Mouse (Mus musculus) adrenal gland, postnatal 10 days (tissue): ENCODE data around the gene Il17rc. TPM values are rescaled to one million over a fixed set of nuclear protein-coding genes. Genes with fewer than 3 reads are reported as not detected.

Source experiments
- DNase-seq: peaks from one replicate; pipeline ENCODE4 v3.0.0; 2021; ENCODE audit warnings: mixed read lengths
- long read RNA-seq, 2 experiments: library from polyadenylated mRNA; stranded (forward); transcript quantifications; one replicate each; pipeline ENCODE4 v2.0.0; 2021
- total RNA-seq, 2 experiments: library from RNA; stranded (reverse); gene quantifications; 2 replicates each; pipeline ENCODE4 v1.2.3; 2021

Il17rc gene
- total RNA-seq = 10 to 100 TPM; 22.6 to 25.0 TPM
- long read RNA-seq, experiment 1, partial matches to known transcripts = 36 of 48 reads
- long read RNA-seq, experiment 1, other reads (novel, unspliced or antisense) = 10 of 48 reads
- long read RNA-seq, experiment 2, partial matches to known transcripts = 2 of 15 reads
- long read RNA-seq, experiment 2, other reads (novel, unspliced or antisense) = 13 of 15 reads

DNA sequence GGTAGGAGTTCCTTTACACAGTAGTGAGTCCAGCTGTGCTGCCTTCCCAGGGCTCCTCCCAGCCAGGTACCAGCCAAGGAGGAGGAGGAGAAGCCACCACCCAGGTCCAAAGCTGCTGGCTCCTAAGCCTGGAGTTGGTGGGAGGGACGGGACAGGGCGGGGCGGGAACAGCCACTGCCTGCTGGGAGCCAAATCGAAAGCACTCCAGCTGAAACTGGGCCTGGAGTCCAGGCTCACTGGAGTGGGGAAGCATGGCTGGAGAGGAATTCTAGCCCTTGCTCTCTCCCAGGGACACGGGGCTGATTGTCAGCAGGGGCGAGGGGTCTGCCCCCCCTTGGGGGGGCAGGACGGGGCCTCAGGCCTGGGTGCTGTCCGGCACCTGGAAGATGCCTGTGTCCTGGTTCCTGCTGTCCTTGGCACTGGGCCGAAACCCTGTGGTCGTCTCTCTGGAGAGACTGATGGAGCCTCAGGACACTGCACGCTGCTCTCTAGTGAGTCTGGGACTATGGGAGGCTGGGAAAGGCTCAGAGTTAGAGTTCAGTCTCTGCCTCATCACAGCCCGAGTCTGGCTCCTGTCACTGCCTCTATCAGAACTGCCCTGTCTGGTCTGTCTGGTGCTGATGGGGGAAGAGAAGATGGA lies at the start of gene Il17rc:
TSS of gene Il17rc (plus strand) at position 131 of the 640 bp plus-strand sequence.
- DNase-seq = peak; percentile 77

DNA sequence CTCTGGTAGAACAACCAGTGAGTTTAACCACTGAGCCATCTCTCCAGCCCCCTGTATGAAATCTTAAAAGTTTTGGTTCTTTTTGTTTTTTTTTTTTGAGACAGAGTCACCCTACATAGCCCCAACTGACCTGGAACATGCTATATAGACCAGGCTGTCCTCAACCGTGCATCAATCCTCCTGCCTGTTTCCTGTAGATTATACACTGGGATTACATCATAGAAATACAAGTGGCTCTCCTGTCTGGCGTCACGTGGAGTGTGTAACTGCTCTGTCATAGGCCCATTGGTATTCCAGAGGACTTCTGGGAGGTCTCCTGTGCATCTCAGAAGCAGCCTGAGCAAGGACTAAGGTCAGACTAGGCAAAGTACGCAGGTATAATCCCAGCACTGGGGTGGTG lies 48.2 kb upstream of the Il17rc start:
- no peak for DNase-seq

GRCm38 (mm10) chr6:113424187-113424586 lies 47.0 kb upstream of the Il17rc start:
- DNase-seq = no peak

DNA sequence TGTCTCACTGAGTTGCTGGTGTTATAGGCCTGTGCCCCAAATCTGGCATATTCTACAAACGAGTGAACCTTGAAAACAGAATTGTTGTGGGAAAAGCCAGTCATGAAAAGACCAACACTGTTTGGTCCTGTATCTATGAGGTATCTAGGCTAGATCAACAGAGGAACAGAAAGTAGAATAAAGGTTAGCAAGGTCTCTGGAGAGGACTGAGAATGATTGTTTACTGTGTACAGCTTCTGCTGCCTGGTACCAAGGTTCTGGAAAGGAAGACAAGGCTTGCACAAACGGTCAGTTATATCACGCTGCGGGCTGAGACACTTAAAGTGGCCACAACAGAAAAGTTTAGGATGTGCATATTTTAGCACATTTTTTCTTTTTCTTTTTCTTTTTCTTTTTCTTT lies 44.5 kb upstream of the Il17rc start:
- DNase-seq = no peak

DNA sequence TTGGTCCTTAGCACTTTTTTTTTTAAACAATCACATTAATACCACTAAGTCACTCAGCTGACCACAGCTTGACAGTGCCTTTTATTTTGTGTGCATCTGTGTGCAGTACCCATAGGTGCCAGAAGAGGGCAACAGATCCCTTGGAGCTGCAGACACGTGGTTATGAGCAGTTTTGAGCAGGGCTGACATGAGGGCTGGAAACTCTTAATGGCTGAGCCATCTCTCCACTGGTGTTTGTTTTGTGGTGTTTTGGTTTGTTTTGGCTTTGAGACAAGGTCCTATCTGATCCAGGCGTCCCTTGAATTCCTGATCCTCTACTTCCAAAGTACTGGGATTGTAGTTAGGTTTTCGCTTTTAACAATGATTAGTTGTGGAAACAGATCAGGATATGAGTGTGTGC lies 43.8 kb upstream of the Il17rc start:
- peak; percentile 65 for DNase-seq

GRCm38 (mm10) chr6:113428006-113428405 lies 43.2 kb upstream of the Il17rc start:
- DNase-seq = no peak

DNA sequence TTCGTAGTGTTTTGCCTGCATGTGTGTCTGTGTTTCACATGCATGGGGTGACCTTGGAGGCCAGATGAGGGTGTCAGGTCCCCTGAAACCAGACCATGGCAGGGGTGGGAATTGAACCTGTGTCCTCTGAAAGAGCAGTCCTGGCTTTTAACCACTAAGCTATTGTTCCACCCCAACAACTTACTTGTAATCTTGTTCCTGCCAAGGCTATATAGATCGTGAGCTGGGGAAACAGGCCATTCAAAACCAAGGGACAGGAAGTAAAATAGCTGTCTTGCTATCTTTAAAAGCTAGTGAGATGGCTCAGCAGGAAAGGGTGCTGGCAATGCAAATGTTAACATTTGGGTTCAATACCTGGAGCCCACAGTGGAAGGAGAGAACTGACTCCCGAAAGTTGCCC lies 41.3 kb upstream of the Il17rc start:
- DNase-seq = no peak

DNA sequence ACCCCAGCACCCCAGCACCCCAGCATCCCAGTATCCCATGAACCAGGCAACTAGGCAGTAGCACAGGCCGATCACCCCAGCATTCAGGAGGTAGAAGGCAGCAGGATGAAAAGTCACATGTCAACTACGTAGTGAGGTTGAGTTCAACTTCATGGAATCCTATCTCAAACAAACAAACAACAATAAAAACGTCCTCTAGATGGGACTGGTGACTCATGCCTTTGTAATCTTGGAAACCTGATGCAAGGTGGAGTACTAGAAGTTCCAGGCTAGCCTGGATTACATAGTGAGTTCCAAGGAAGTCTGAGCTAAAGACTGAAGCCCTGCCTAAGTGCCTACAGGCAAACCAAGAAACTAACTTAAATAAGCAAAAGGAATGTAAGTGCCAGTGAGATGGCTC lies 40.4 kb upstream of the Il17rc start:
- DNase-seq = no peak

- DNase-seq = no peak
These were observed 39.4 kb upstream of the Il17rc start for GRCm38 (mm10) chr6:113431801-113432200.

- DNase-seq = peak; percentile 43
These were observed 37.6 kb upstream of the Il17rc start for GRCm38 (mm10) chr6:113433661-113434060.

DNA sequence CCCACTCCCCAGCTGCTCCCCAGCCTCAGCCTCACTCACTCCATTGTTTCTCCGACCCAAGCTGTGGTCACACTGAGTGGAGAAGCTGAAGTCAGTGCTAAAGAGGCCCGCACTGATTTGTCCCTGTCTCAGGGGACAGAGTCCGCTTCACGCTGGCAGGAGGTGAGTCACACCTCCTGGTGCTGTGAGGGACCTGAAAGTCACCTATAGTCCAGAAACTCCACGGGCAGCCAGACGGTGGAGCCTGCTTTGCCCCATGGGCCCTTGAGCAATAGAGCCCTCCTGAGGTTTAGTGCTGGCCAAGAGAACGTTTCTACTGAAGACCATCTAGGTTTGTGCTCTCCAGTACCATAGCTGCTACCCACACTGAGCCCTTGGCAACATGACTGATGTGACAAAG lies 36.5 kb upstream of the Il17rc start:
- peak; percentile 70 for DNase-seq

DNA sequence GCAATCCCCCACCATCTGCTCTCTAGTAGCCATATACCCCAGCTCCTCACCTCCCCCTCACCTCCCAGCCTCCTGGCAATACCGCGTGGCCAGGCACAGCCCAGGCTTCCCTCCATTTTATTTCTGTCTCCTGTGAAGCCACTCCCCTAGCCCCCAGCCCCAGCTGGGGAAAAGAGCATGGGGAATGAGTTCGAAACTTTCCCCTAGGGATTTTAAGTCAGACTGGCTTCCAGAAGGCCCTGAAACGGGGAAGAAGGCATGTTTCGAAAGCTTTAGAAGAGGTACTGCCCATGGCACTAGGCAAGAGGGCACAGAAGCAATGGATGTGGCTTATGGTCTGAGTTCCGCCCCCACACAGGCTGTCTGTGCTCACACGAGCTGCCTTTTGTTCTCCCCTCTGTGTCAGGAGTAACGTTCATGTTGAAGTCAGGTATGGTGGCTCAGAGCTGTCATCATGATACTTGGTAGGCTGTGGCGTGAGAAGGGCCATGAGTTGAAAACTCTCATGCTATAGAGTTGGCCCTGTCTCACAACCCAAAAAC lies 35.5 kb upstream of the Il17rc start, which contains the start of gene Cidec:
TSS of gene Cidec (minus strand) at position 97 of the 542 bp plus-strand sequence.
- peak; percentile 45 for DNase-seq

- no peak for DNase-seq
These were observed 34.1 kb upstream of the Il17rc start for GRCm38 (mm10) chr6:113437135-113437534.

- peak; percentile 51 for DNase-seq
These were observed 32.4 kb upstream of the Il17rc start for GRCm38 (mm10) chr6:113438721-113439430.

- DNase-seq = peak; percentile 72
These were observed 30.5 kb upstream of the Il17rc start for GRCm38 (mm10) chr6:113440686-113441085.

GRCm38 (mm10) chr6:113441147-113441680 lies 30.0 kb upstream of the Il17rc start:
- peak; percentile 85 for DNase-seq

GRCm38 (mm10) chr6:113442087-113442441 lies 29.2 kb upstream of the Il17rc start:
- DNase-seq = no peak

DNA sequence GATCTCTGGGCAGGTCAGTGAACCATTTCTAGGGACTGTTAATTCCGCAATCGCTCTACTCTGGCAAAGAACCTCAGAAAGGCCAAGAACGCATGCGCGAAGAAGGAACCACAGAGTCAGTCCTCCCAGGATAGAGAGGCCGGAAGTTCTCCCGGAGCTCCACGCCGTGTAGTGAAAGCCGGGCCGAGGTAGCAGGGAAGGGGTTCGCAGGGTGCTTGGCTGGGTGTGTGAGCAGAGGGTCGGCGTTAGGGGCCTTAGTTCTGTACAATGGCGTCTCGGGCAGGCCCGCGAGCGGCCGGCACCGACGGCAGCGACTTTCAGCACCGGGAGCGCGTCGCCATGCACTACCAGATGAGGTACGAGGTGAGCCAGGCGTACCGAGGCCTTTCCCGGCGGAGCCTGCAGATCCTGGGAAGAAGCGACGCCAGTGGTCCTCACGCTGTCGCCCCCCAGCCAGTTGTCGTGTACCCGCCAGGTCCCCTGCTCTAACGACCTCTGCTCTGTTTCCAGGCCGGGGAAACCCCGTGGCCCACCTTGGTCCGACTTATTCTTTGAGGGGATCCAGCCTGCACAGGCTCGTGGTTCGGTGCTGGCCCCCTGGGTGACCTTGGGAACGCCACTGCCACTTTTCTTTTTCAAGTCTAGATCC lies 28.7 kb upstream of the Il17rc start, which contains the start of gene Jagn1:
TSS of gene Jagn1 (plus strand) at position 128 of the 649 bp plus-strand sequence.
- peak; percentile 96 for DNase-seq

DNA sequence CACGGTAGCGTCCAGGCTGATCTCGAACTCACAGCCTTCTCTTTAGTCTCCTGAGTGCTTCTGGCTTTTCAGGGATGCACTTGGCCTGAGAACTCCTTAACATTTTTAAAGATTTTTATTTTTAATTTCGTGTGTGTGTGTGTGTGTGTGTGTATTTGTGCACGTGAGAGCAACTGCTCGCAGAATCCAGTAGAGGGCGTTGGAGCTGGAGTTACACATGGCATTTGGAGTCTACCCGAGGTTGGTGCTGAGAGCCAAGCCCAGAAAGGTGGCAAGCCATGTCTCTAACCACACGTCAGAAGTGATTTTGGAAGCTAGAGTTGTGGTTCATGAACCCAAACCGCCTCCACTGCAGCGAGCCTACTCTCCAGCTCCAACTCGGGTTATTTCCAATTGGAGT lies 28.1 kb upstream of the Il17rc start:
- DNase-seq = no peak

DNA sequence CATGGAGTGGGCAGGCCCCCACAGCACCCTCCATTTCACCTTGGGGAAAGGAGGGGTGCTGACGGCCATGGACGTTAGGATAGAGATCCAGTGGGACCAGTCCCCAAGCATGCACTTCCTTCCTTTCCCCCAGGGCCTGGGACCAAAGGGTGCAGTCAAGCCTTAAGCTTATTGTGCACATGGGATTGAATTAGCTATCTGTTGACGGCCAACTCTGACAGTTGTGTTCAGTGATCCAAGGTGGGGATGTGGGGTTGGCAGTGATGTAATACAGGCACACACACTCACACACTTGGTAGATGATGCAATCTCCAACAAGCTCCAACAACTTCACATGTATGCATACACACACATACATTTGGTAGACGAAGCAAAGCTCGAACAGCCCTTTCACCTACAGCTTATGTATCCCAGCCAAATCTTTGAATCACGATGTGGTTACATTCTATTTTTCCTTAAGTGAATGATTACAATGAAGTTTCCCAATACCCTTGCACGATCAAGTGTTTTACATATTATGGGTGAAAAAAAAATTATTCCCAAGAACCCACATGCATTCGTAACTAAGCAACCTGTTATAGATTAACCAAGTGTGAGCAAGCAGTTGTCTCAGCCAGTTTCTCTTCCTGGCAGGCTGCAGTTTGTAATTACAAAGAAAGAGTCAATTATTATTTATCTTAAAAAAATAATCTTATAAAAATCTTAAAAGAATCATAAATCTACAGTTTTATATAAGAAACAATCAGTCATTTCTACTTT lies 26.8 kb upstream of the Il17rc start:
- no peak for DNase-seq

- no peak for DNase-seq
These were observed 23.6 kb upstream of the Il17rc start for GRCm38 (mm10) chr6:113447639-113448038.

- DNase-seq = no peak
These were observed 19.4 kb upstream of the Il17rc start for GRCm38 (mm10) chr6:113451839-113452238.
